Mouse (Mus musculus) left cerebral cortex, postnatal 36 days (tissue): Measurements from ENCODE around the gene Cflar. TPM values are rescaled to one million over a fixed set of nuclear protein-coding genes. Genes with fewer than 3 reads are reported as not detected.
"Not testable (repeated sequence)": the region's sequence is repeated elsewhere in the genome, so short reads cannot be mapped to it uniquely, and the experiment has no call there.

Experiments
- DNase-seq, 2 experiments: peaks; one replicate each; pipeline ENCODE4 v3.0.0; 2021 to 2022; ENCODE audit warnings: low spot score in 2 of 2, mixed read lengths in 1 of 2
- intact Hi-C: fragments of 180-260 bp; cut with DNase I; formaldehyde crosslinking; loops from one replicate; pipeline ENCODE4 v1.15.1; 2025
- total RNA-seq, 2 experiments: library from RNA; stranded (reverse); gene quantifications; 2 replicates each; pipeline ENCODE4 v1.2.3; 2021

Gene Cflar
- total RNA-seq, 2 experiments from 2014 or later, result 24.0 to 34.6 TPM

DNA sequence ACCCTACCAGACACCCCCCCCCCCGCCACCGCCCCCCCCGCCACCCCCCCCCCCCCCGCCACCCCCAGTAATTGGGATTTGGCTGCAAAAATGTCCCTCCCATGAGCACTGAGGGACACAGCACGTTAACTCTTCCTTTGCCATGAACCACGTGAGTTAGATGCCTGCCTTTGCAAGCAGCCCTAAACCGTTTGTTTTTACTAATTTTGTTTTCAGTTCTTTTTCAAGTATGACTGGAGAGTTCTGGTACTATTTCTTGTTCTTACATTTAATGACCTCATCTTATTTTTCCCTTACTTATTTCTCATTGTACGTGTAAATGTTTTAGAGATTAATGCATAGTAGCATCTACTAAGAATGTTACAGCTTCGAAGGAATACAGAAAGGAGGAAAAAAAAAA, 13.2 kb downstream of the Cflar start:
- intact Hi-C loops, result no loop called here
- no peak for DNase-seq

DNA sequence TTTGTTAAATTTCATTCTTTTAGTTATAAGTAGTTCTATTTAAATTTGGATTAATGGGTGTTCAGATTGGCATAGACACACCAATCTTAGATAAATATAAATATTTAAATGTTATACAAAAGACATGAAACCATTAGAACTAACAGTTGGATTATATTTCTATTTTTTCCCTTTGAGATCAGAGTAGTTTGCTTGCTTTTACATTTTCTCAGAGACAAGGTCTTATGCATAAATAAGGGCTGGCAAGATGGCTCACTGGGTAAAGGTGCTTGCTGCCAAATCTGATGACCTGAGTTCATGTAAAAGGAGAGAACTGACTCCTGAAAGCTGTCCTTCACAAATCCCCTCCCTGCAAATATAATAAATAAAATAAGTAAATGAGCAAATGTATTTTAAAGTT, 13.8 kb downstream of the Cflar start:
- intact Hi-C loops, result no loop called here
- no peak for DNase-seq

DNA sequence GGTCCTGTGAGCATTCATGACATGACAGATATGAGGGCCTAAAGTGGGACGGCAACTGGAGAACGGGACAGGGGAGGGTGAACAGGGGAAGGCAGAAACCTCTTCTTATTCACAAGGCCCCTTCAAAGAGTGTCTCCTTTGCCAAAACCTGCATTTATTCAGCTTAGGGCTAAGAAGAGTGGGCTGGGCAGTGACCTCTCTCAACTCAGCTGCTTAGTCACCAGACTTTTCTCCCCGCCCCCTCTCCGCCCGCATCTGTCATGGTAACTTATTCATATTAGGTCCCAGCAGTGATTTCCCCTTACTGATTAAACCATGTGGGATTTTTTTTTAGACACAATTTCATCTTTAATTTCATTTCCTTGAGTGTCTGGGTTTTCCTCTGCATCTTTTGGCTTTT, 14.5 kb downstream of the Cflar start:
- DNase-seq, result no peak
- intact Hi-C loops, result no loop called here

DNA sequence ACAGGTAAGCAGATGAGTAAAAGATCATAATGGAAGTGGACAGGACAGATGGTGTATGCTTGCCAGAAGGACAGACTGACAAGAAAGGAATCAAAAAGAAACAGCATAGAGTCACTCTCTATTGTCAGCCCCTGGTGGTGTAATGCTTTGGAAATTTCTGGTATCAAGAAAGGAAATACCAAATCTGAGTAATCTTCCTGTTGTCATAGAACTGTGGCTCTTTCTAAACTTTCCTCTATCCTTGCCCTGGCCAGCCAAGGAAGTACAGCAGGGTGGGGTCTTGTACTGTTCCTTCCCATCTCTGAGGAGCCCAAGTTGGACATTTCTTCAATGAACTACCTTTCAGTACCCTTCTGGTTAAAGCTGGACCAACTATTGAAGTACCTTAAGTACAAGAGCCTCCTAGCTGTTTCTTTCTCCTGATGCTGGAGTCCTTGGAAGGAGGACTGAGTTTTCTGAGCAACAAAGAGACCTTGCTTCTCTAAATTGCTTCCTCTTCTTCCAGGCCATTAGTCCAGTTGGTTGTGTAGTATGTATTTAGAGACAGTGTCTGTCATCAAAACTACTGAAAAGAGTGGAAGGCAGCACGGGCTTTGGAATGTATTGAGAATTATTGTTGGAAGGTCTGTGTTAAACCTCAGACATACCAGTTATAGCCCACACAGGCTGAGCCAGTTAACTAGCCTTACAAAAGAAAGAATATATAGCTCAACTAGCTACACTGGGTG, 15.9 kb downstream of the Cflar start:
- no peak for DNase-seq
- intact Hi-C loops, result no loop called here

DNA sequence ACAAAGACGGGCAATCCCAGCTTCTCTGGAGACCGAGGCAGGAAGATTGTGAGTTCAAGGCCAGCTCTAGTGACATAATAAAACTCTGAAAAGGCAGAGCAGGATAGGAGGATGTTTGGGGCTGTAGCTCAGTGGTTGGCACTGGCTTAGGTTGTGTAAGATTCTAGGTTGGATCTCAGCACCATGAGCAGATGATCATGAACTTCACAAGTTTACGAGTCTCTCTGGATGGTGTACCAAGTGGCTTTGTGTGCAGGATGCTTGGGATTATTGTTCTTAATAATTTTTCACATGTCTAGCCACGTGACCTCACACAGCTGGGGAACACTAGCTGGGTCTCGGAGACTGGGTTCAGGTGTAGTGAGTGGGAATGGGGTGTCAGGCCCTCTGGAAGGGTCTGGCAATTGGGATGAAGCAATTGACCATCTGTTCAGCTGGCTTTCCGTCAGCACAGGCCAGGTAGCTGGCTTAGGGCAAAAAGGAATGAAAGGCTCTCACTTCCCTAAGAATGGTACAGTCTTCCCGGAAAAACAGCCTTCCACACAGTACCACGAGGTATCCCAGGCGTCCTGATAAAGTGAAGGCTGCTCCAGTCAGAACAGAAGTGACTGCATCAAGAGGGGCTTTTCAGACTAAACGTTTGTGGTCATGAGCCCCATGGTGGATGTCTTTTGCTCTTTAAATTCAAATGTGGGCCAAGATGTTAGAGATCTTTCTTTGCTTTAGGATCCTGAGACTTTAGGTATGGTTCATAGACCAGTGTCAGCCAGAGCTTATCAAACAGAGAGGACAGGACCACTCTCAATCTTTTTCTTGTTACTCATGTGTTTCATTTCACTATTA, 16.7 kb downstream of the Cflar start:
- DNase-seq, result no peak
- intact Hi-C loops, result no loop called here

GRCm38 (mm10) chr1:58728590-58728868, 17.2 kb downstream of the Cflar start:
- no peak for DNase-seq
- intact Hi-C loops, result no loop called here

GRCm38 (mm10) chr1:58733636-58734035, 22.3 kb downstream of the Cflar start:
- DNase-seq, result no peak
- intact Hi-C loops, result no loop called here

GRCm38 (mm10) chr1:58734043-58734920, 23.0 kb downstream of the Cflar start:
- no peak for DNase-seq

DNA sequence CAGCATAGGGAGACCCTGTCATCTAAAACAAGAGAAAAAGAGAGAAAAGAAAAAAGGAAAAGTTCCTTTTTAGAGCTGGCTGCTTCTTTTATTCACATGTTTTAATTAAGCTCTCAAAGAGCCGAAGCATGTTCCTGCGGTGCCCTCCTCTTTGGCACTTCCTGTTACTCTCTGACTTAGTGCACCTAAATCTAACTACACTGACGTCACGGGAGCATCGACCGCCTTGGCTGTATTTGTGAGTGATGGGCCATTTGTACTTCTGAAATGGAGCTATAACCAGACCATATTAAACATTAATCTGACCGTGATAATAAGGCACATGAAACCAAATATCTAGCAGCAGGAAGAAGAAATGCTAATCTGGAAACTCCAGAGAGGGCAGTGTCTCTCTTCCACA, 24.7 kb downstream of the Cflar start:
- DNase-seq, result no peak
- intact Hi-C loops, result no loop called here

More at GRCm38 (mm10) chr1:58734043-58734920, 23.0 kb downstream of the Cflar start:
- intact Hi-C loops, result no loop called here

- intact Hi-C loops, result no loop called here
- peak; percentile 71 to 83 for DNase-seq
These were observed 25.7 kb downstream of the Cflar start for GRCm38 (mm10) chr1:58736968-58737367.

DNA sequence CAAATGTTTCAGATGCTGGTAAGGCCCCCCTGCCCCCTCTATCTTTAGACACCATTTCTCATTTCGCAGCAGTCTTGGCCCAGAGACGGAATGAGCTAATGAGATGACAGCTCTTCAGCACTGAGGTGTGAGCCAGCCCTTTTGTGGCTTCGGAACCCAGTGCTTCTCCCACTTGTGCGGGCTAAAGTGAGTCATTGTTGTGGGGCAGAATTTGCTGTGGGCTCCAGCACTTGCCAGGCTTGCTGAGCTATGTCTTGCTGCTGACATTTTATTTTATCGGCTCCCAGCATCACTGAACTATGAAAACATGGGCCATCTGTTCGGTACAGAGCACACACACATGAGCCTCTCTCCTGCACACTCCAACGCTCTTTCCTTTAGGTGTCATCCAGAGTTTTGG, 28.2 kb downstream of the Cflar start:
- DNase-seq, result peak; percentile 77 to 82
- intact Hi-C loops, result no loop called here

GRCm38 (mm10) chr1:58742571-58743021, 31.3 kb downstream of the Cflar start:
- DNase-seq, result no peak
- intact Hi-C loops, result no loop called here

GRCm38 (mm10) chr1:58743252-58743651, 31.9 kb downstream of the Cflar start:
- intact Hi-C loops, result no loop called here
- DNase-seq, result no peak

- DNase-seq, result no peak
- intact Hi-C loops, result no loop called here
These were observed 33.3 kb downstream of the Cflar start for GRCm38 (mm10) chr1:58744645-58745044.

DNA sequence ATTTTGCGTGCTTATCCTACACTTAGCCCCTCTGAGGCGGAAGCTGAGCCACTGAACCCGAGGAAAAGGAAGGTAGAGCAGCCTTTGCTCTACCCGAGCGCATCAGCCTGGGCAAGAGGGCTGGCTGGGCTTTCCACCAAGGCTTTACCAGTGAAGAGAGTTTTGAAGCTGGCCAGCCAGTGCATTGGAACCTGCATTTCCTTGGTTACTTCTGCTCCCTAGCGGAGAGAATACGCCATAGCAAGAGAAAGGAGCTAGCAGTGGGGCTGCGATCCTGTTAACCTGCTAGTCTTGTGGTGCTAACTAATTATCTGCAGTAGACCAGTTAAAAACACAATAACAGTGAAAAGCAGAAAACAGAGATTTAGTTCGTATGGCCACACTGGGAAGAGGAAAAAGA, 35.6 kb downstream of the Cflar start:
- intact Hi-C loops, result no loop called here
- DNase-seq, result peak; percentile 43 to 57

DNA sequence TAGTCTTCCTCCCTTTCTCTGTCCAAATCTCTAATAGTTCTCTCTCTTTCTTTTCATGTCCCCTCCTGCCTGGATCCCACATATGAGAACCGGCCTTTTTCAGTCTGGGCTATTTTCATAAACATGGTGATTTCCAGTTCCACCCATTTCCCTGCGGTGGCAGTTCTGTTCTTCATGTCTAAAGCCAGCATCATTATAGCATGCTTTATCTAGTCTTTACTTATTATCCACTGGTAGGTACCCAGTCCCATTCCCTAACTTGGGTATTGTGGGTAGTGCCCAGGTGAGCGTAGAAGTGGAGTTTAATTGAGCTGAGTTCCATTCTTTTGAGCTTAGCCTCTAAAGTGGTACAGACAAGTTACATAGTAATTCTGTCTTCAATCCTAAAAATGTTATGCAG, 48.1 kb downstream of the Cflar start:
- intact Hi-C loops, result no loop called here
- no peak for DNase-seq

GRCm38 (mm10) chr1:58760581-58760980, 49.3 kb downstream of the Cflar start:
- no peak for DNase-seq
- intact Hi-C loops, result no loop called here

- intact Hi-C loops, result not testable (repeated sequence)
These were observed 50.3 kb downstream of the Cflar start for GRCm38 (mm10) chr1:58761391-58762275.

DNA sequence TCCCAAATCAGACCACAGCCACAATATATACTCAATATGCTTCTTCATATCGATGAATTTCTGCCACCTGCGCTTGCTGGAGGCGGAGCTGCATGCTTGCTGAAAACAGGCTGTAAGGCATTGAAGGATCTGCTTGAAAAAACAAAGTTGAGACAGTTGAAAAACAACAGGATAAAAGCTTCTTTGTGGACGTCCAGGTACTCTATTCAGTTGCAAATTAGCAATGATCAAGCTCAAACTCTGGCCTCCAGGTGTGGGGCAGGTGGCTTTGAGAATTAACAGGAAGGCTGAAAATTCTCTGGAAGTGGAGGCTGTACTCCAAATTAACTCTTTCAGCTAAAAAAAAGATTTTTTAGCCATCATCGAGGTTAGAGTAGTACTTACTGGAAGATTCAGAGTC, 51.3 kb downstream of the Cflar start:
- intact Hi-C loops, result no loop called here
- no peak for DNase-seq

More at GRCm38 (mm10) chr1:58761391-58762275, 50.3 kb downstream of the Cflar start:
- not testable (repeated sequence) for DNase-seq
